Mouse (Mus musculus): ENCODE results near the gene Sdc3. TPM values are rescaled to one million over a fixed set of nuclear protein-coding genes. Genes with fewer than 3 reads are reported as not detected.

Gene Sdc3
- total and polyA plus RNA-seq, 3 experiments = 0.14 to 0.30 TPM; not detected in 1

DNA sequence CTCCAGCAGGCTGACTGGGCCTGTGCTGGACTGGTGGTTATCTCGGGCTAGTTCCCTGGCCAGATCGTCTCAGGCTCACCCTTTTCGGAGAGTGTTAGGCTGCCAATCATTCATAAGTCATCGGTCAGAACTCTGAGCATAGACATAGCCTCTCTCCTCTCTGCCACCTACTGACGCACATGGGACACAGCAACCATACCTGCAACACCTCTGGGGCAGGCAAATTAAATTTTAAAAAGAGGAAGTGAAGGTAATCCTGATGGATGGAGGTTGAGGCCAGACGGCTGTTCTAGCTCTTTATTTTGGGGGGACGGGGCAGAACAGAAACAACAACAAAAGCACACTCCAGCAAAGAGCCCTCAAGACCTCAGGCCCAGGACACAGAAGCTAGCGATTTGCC is 65.3 kb downstream of the Sdc3 start:
- dilution Hi-C loops (cut with MboI; ENCODE audit: extremely low pct_ligation_motif_present, extremely low pct_unique_long_range_greater_than_20kb, low sequenced_read_pairs) (no loop called here), in situ Hi-C loops (cut with MboI; ENCODE audit: low pct_ligation_motif_present, low pct_unique_long_range_greater_than_20kb, low sequenced_read_pairs) (no loop called here)
- no peak overlapping the region; the same call in 1 of the 2 replicates for H3K4me2 ChIP-seq (ENCODE audit: insufficient read depth, low read depth, poor library complexity, severe bottlenecking)
- no peaks in the 10 kb centered on the region for H3K9me3 ChIP-seq (replicated peaks; ENCODE audit: low read length)
- peak; percentile 31 for DNase-seq (ENCODE audit: extremely low read depth)
- H3K4me1 ChIP-seq (ENCODE audit: control insufficient read depth in 1 of 2, insufficient read depth in 2 of 2) = peaks cover 0 to 6% of the 10 kb centered on the region in 2 experiments; a peak in 2 of 4 replicates
- TF ChIP-seq CTCF (conservative IDR thresholded peaks at IDR 0.05 in 1 of 2, IDR thresholded peaks at IDR 0.05 in 1 of 2; ENCODE audit: low read depth in 2 of 2, low read length in 2 of 2) (peak in 1 of 2 experiments; percentile 67; a peak in 2 of 4 replicates), TBP (conservative IDR thresholded peaks at IDR 0.05; ENCODE audit: low read depth, low read length) (no peak), RAD21 (IDR thresholded peaks at IDR 0.05; ENCODE audit: low read depth, low read length) (peak; percentile 43), SMC3 (IDR thresholded peaks at IDR 0.05; ENCODE audit: low read depth, low read length) (peak; percentile 72)
- no peaks in the 10 kb centered on the region for H3K36me3 ChIP-seq (replicated peaks in 1 of 2; ENCODE audit: control insufficient read depth in 1 of 2, insufficient read depth in 1 of 2, low read length in 1 of 2)
- H3K9ac ChIP-seq (ENCODE audit: insufficient read depth, low read depth) = no peak overlapping the region
- H3K27ac ChIP-seq (ENCODE audit: insufficient read depth, low read depth) = no peak overlapping the region
- H3K27me3 ChIP-seq (replicated peaks) = peaks cover 74% of the 10 kb centered on the region
- no peaks in the 10 kb centered on the region for H3K79me2 ChIP-seq (replicated peaks; ENCODE audit: control insufficient read depth, extremely low read depth, insufficient read depth, poor library complexity, severe bottlenecking)
- H3K4me3 ChIP-seq (replicated peaks in 1 of 3; ENCODE audit: low read depth in 2 of 3, low read length in 2 of 3, poor library complexity in 1 of 3) = no peak overlapping the region

DNA sequence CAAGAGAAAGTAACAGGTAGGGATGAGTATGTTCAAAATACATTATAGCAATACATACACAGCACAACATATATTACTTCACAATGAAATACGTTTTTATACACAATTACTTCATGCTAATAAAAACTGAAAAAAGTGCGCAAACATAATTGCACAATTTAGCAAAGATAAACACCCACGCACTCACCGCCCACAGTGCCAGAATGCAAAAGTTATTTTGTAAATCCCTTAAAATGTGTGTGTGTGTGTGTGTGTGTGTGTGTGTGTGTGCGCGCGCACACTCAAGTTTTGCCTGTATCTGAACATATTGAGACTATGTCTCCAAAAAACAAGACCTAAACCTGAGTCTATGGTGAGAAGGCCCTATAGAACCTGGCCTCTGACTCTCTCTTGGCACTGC is 66.5 kb downstream of the Sdc3 start:
- in situ Hi-C loops (cut with MboI; ENCODE audit: low pct_ligation_motif_present, low pct_unique_long_range_greater_than_20kb, low sequenced_read_pairs) = no loop called here
- Histone ChIP-seq H3K27ac (ENCODE audit: insufficient read depth, low read depth) (no peak overlapping the region), H3K9me3 (replicated peaks; ENCODE audit: low read length) (peaks cover 6% of the 10 kb centered on the region), H3K79me2 (replicated peaks; ENCODE audit: control insufficient read depth, extremely low read depth, insufficient read depth, poor library complexity, severe bottlenecking) (no peaks in the 10 kb centered on the region), H3K4me2 (ENCODE audit: insufficient read depth, low read depth, poor library complexity, severe bottlenecking) (no peak overlapping the region), H3K4me1 (ENCODE audit: control insufficient read depth in 1 of 2, insufficient read depth in 2 of 2) (peaks cover 0 to 6% of the 10 kb centered on the region in 2 experiments; a peak in 2 of 4 replicates), H3K4me3 (replicated peaks in 1 of 3; ENCODE audit: low read depth in 2 of 3, low read length in 2 of 3, poor library complexity in 1 of 3) (no peak overlapping the region), H3K9ac (ENCODE audit: insufficient read depth, low read depth) (no peak overlapping the region), H3K36me3 (replicated peaks in 1 of 2; ENCODE audit: control insufficient read depth in 1 of 2, insufficient read depth in 1 of 2, low read length in 1 of 2) (no peaks in the 10 kb centered on the region), H3K27me3 (replicated peaks) (peaks cover 77% of the 10 kb centered on the region)
- TF ChIP-seq CTCF (conservative IDR thresholded peaks at IDR 0.05 in 1 of 2, IDR thresholded peaks at IDR 0.05 in 1 of 2; ENCODE audit: low read depth in 2 of 2, low read length in 2 of 2) (no peak), SMC3 (IDR thresholded peaks at IDR 0.05; ENCODE audit: low read depth, low read length) (no peak), KAT2A (IDR thresholded peaks at IDR 0.05; ENCODE audit: insufficient replicate concordance, low read length) (no peak), EP300 (IDR thresholded peaks at IDR 0.05; ENCODE audit: low read length) (no peak), HCFC1 (IDR thresholded peaks at IDR 0.05; ENCODE audit: low read depth, low read length) (no peak), MAZ (IDR thresholded peaks at IDR 0.05; ENCODE audit: low read depth, low read length) (no peak), NELFE (IDR thresholded peaks at IDR 0.05; ENCODE audit: low read depth, low read length) (no peak), CHD1 (IDR thresholded peaks at IDR 0.05; ENCODE audit: low read depth, low read length) (no peak), ZKSCAN1 (IDR thresholded peaks at IDR 0.05; ENCODE audit: borderline replicate concordance, low read depth, low read length) (no peak), ETS1 (conservative IDR thresholded peaks at IDR 0.05; ENCODE audit: low read depth, low read length) (no peak)
- dilution Hi-C loops (cut with MboI; ENCODE audit: extremely low pct_ligation_motif_present, extremely low pct_unique_long_range_greater_than_20kb, low sequenced_read_pairs) = no loop called here
- DNase-seq (ENCODE audit: extremely low read depth) = no peak

DNA sequence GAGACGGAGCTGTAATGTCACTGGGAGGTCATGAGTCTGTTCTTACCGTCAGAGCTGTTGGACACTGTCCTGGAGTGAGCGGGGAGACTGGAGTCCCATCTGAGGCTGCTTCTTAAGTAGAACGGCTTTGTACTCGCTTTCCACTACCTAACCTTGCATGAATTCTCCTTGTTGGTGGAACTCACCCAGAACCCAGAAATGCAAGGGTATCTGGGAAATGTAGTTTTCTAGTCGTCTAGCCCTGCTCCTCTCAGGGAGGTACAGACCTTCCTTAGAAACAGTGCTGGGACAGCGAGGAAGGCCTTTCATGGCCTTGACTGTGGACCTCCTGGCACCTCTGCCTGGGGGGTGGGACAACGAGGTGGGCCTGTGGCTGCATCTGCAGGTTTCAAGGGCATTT is 67.1 kb downstream of the Sdc3 start:
- peaks cover 0 to 6% of the 10 kb centered on the region in 2 experiments; a peak in 2 of 4 replicates for H3K4me1 ChIP-seq (ENCODE audit: control insufficient read depth in 1 of 2, insufficient read depth in 2 of 2)
- in situ Hi-C loops (cut with MboI; ENCODE audit: low pct_ligation_motif_present, low pct_unique_long_range_greater_than_20kb, low sequenced_read_pairs) = no loop called here
- dilution Hi-C loops (cut with MboI; ENCODE audit: extremely low pct_ligation_motif_present, extremely low pct_unique_long_range_greater_than_20kb, low sequenced_read_pairs) = no loop called here
- H3K9ac ChIP-seq (ENCODE audit: insufficient read depth, low read depth) = no peak overlapping the region
- no peak overlapping the region for H3K4me3 ChIP-seq (replicated peaks in 1 of 3; ENCODE audit: low read depth in 2 of 3, low read length in 2 of 3, poor library complexity in 1 of 3)
- no peak for DNase-seq (ENCODE audit: extremely low read depth)
- no peak overlapping the region for H3K27ac ChIP-seq (ENCODE audit: insufficient read depth, low read depth)
- peaks cover 77% of the 10 kb centered on the region for H3K27me3 ChIP-seq (replicated peaks)
- H3K9me3 ChIP-seq (replicated peaks; ENCODE audit: low read length) = peaks cover 6% of the 10 kb centered on the region
- TF ChIP-seq SMC3 (IDR thresholded peaks at IDR 0.05; ENCODE audit: low read depth, low read length) (no peak), MEF2A (IDR thresholded peaks at IDR 0.05; ENCODE audit: borderline replicate concordance, low read depth, low read length) (no peak), UBTF (IDR thresholded peaks at IDR 0.05; ENCODE audit: low read depth, low read length) (no peak), NELFE (IDR thresholded peaks at IDR 0.05; ENCODE audit: low read depth, low read length) (no peak), HCFC1 (IDR thresholded peaks at IDR 0.05; ENCODE audit: low read depth, low read length) (peak; percentile 59), ZKSCAN1 (IDR thresholded peaks at IDR 0.05; ENCODE audit: borderline replicate concordance, low read depth, low read length) (no peak), CHD1 (IDR thresholded peaks at IDR 0.05; ENCODE audit: low read depth, low read length) (no peak)
- H3K4me2 ChIP-seq (ENCODE audit: insufficient read depth, low read depth, poor library complexity, severe bottlenecking) = no peak overlapping the region
- no peaks in the 10 kb centered on the region for H3K79me2 ChIP-seq (replicated peaks; ENCODE audit: control insufficient read depth, extremely low read depth, insufficient read depth, poor library complexity, severe bottlenecking)
- no peaks in the 10 kb centered on the region for H3K36me3 ChIP-seq (replicated peaks in 1 of 2; ENCODE audit: control insufficient read depth in 1 of 2, insufficient read depth in 1 of 2, low read length in 1 of 2)
